Comparison of ENCODE assay signal across 23 mouse cellular contexts in genomic region chr4:144567752-144568151, GRCm38 (mm10). TPM values are rescaled to one million over a fixed set of nuclear protein-coding genes. Genes with fewer than 3 reads are reported as not detected.
DNase-seq lines count a peak whose midpoint lies in the region; ATAC-seq and TF ChIP-seq lines count a peak whose summit lies in the region.
"Had no signal": no experiment of that assay in that cellular context is flagged by ENCODE, and none has a peak within 500 bp of the region (broad histone marks: within the 10 kb centered on the region; RNA-seq: fewer than 3 reads in every experiment).

No protein-coding gene starts in this region.

- 0 out of 2 replicates have a peak, but pooled peaks cover 2% of the 10 kb centered on the region for H3K9me3 ChIP-seq in heart, embryonic 10.5 days

- in situ Hi-C loops in Patski (cut with MboI; ENCODE audit: low pct_unique_long_range_greater_than_20kb): loop anchor here (10.0 to 25.0 kb wide), 2 partner anchors 317 to 545 kb away; no protein-coding TSS in a partner anchor

- ATAC-seq in Patski: peak; percentile 71
- ATAC-seq: activated CD4-positive, CD25-positive, alpha-beta regulatory T cell, adult 4 months; CD4-positive, CD25-positive, alpha-beta regulatory T cell, adult 4 months had no signal

- CTCF ChIA-PET in Patski (lab: Charles Lee): no interaction called here

- H3K27me3 ChIP-seq in Patski: no peaks in the 10 kb centered on the region
- no peaks in the 10 kb centered on the region for H3K27me3 ChIP-seq in heart, embryonic 10.5 days (ENCODE audit: insufficient read depth, poor library complexity, severe bottlenecking)

- peak; percentile 51 for DNase-seq in Patski (ENCODE audit: low read depth, low spot score)
- peak; percentile 0 for DNase-seq in brain, adult 2 months (ENCODE audit: low read depth, low spot score)
- peak; percentile 37 for DNase-seq in fat pad, adult 2 months (ENCODE audit: extremely low read depth, low read depth, low spot score)
- no peak for DNase-seq in thymus, postnatal 4 days
- no peak for DNase-seq in heart, embryonic 10.5 days (ENCODE audit: low spot score)
- DNase-seq in heart, adult 9 months (ENCODE audit: low spot score in 2 of 2): no peak
- DNase-seq: adrenal gland, adult 2 months; adrenal gland, adult 8-10 months; adrenal gland, postnatal 10 days; adrenal gland, postnatal 14 days; adrenal gland, postnatal 25 days; adrenal gland, postnatal 36 days; B cell, adult 2 months; cerebellum, adult 11 months; cerebellum, adult 11-12 months; cerebellum, adult 18-20 months; cerebellum, adult 2 months; cerebellum, adult 8-10 months had no signal

- H3K4me3 ChIP-seq in heart, embryonic 10.5 days: no peak overlapping the region

- no peaks in the 10 kb centered on the region for H3K4me1 ChIP-seq in heart, embryonic 10.5 days

- no peak for TF ChIP-seq CTCF in Patski (IDR thresholded peaks at IDR 0.05)

- POLR2A ChIA-PET in Patski (lab: Charles Lee): no interaction called here

- H3K36me3 ChIP-seq in heart, embryonic 10.5 days: no peaks in the 10 kb centered on the region
- H3K36me3 ChIP-seq: G1E had no signal

- H3K27ac ChIP-seq in heart, embryonic 10.5 days: no peak overlapping the region

RNA-seq across cellular contexts. Expression of gene Gm13124, which starts 2.8 kb away (rescaled TPM):
- polyA plus RNA-seq in Patski (2021): not detected
- not detected in 2 replicates for polyA plus RNA-seq in heart, embryonic 10.5 days (2016; fragmentation: Nextera tagmentation; extraction: Ambion mirVana)
- polyA plus RNA-seq: activated CD4-positive, CD25-positive, alpha-beta regulatory T cell, adult 4 months; adrenal gland, adult 2 months; brain, embryonic 14.5 days; C2C12; CD4-positive, CD25-positive, alpha-beta regulatory T cell, adult 4 months; cerebellum, adult 2 months; G1E had no signal

RNA-seq across cellular contexts. Expression of gene Aadacl4, which starts 45.8 kb away (rescaled TPM):
- not detected for polyA plus RNA-seq in Patski (2021)
- polyA plus RNA-seq in heart, embryonic 10.5 days (2016; fragmentation: Nextera tagmentation; extraction: Ambion mirVana): not detected in 2 replicates
- polyA plus RNA-seq: activated CD4-positive, CD25-positive, alpha-beta regulatory T cell, adult 4 months; adrenal gland, adult 2 months; brain, embryonic 14.5 days; C2C12; CD4-positive, CD25-positive, alpha-beta regulatory T cell, adult 4 months; cerebellum, adult 2 months; G1E had no signal

RNA-seq across cellular contexts. Expression of gene 9430007A20Rik, which starts 48.1 kb away (rescaled TPM):
- polyA plus RNA-seq in Patski (2021): not detected
- not detected in 2 replicates for polyA plus RNA-seq in heart, embryonic 10.5 days (2016; fragmentation: Nextera tagmentation; extraction: Ambion mirVana)
- polyA plus RNA-seq: activated CD4-positive, CD25-positive, alpha-beta regulatory T cell, adult 4 months; adrenal gland, adult 2 months; brain, embryonic 14.5 days; C2C12; CD4-positive, CD25-positive, alpha-beta regulatory T cell, adult 4 months; cerebellum, adult 2 months; G1E had no signal

Comparison
In these comparisons a context has a peak if more than half of its experiments do, and no peak if none do; other contexts are left out.
1. DNase-seq: peak in Patski (single experiment), brain, adult 2 months (single experiment) and fat pad, adult 2 months (single experiment); none in thymus, postnatal 4 days (single experiment), heart, embryonic 10.5 days (single experiment) and heart, adult 9 months (0 of 2).